Mouse (Mus musculus) midbrain, embryonic 10.5 days (tissue): ENCODE data around the gene Nup107. TPM values are rescaled to one million over a fixed set of nuclear protein-coding genes. Genes with fewer than 3 reads are reported as not detected.
"Not testable (repeated sequence)": the region's sequence is repeated elsewhere in the genome, so short reads cannot be mapped to it uniquely, and the experiment has no call there.

ENCODE experiments used
- DNase-seq: peaks from one replicate; pipeline ENCODE4 v3.0.0-alpha.2; 2017; ENCODE audit warnings: low spot score
- H3K27ac ChIP-seq: fragments of 300-500 bp; sonication (generic); replicated peaks from 2 replicates; pipeline ENCODE4 v1.5.1; 2016; ENCODE audit warnings: mild to moderate bottlenecking
- H3K27me3 ChIP-seq: fragments of 300-500 bp; sonication (generic); 2 replicates; pipeline ENCODE4 v1.6.1; 2016; ENCODE audit warnings: low read depth, mild to moderate bottlenecking; ENCODE audit not compliant: poor library complexity, severe bottlenecking
- H3K36me3 ChIP-seq: fragments of 300-500 bp; sonication (generic); 2 replicates; pipeline ENCODE4 v1.6.1; 2016; ENCODE audit warnings: mild to moderate bottlenecking, moderate library complexity
- H3K4me1 ChIP-seq: fragments of 300-500 bp; sonication (generic); 2 replicates; pipeline ENCODE4 v1.6.1; 2016
- H3K4me3 ChIP-seq: fragments of 300-500 bp; sonication (generic); 2 replicates; pipeline ENCODE4 v1.5.1; 2016; ENCODE audit warnings: mild to moderate bottlenecking, moderate library complexity
- H3K9me3 ChIP-seq: fragments of 300-500 bp; sonication (generic); replicated peaks from 2 replicates; pipeline ENCODE4 v1.6.1; 2016; ENCODE audit warnings: mild to moderate bottlenecking
- WGBS: fragments of 180-500 bp; shearing (Covaris S2); methylation state at CpG from one replicate; pipeline ENCODE4 v1.1.7; 2016; 5-methylcytosine and 5-hydroxymethylcytosine counted together
- polyA plus RNA-seq: library from polyadenylated mRNA; unstranded; fragments of >200 nt; fragmentation: Nextera tagmentation; extraction: Ambion mirVana; gene quantifications from 2 replicates; pipeline ENCODE4 v1.2.1, GENCODE M21; 2016

Gene Nup107
- polyA plus RNA-seq, 1 experiment from 2014 or later = 104 TPM

- H3K9me3 ChIP-seq = no peaks in the 10 kb centered on the region
- DNase-seq = no peak
- no peaks in the 10 kb centered on the region for H3K27me3 ChIP-seq
- WGBS = 89% methylated on average over 5 of the region's 5 CpGs
- H3K36me3 ChIP-seq = 0 out of 2 replicates have a peak, but pooled peaks cover 4% of the 10 kb centered on the region
- H3K27ac ChIP-seq = no peak overlapping the region
- no peaks in the 10 kb centered on the region for H3K4me1 ChIP-seq
- no peak overlapping the region for H3K4me3 ChIP-seq
Measured at GRCm38 (mm10) chr10:117728574-117728973, 63.9 kb downstream of the Nup107 start.

DNA sequence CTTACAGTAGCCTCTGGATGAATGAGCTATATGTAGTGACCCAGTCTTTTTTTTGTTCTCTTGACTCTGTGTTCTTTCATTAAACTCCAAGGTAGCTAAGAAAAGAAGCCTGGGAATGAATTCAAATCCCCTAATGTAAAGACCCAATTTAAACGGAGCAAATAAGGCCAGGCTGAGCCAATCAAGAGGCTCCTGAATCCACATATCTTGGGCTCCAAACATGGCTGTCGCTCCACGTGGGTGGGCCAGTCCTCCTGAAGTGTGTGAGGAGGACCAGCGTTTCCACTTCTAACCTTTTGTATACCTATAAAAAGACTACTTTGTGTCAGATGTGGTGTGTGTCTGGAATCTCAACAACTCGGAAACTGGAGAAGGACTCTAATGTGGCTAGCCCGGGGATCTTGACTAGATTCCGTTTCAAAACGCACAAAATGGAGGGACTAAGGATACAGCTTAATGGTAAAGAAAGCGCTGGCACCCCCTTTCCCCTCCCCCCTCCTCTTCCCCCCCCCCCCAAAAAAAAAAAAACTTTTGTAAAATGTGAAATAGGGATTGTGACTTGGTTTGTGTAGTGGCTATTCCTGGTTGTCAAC lies 64.9 kb downstream of the Nup107 start:
- H3K36me3 ChIP-seq = no peaks in the 10 kb centered on the region
- H3K4me3 ChIP-seq = no peak overlapping the region
- no peaks in the 10 kb centered on the region for H3K9me3 ChIP-seq
- no peaks in the 10 kb centered on the region for H3K4me1 ChIP-seq
- DNase-seq = no peak
- WGBS = 88% methylated on average over 9 of the region's 9 CpGs
- no peak overlapping the region for H3K27ac ChIP-seq
- H3K27me3 ChIP-seq = no peaks in the 10 kb centered on the region

DNA sequence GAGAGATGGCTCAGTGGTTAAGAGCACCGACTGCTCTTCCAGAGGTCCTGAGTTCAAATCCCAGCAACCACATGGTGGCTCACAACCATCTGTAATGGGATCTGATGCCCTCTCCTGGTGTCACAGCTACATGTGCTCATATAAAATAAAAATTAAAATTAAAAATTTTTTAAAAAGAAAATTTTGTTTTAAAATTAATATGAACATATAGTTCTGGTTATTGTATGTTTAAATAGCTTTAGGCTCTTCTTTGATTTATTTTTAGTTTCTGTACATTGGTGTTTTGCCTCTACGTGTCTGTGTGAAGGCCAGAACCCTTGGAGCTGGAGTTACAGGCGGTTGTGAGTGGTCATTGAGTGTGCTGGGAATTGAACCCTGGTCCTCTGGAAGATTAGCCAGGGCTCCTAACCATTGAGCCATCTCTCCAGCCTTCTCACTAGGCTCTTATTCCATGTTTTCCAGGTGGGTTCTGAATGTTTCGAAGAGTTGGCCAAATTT lies 65.6 kb downstream of the Nup107 start:
- H3K4me3 ChIP-seq = no peak overlapping the region
- DNase-seq = no peak
- 96% methylated on average over 4 of the region's 4 CpGs for WGBS
- H3K27me3 ChIP-seq = no peaks in the 10 kb centered on the region
- no peak overlapping the region for H3K27ac ChIP-seq
- no peaks in the 10 kb centered on the region for H3K4me1 ChIP-seq
- H3K9me3 ChIP-seq = no peaks in the 10 kb centered on the region
- H3K36me3 ChIP-seq = no peaks in the 10 kb centered on the region

- Histone ChIP-seq H3K27me3 (no peaks in the 10 kb centered on the region), H3K27ac (no peak overlapping the region), H3K36me3 (no peaks in the 10 kb centered on the region), H3K4me1 (no peaks in the 10 kb centered on the region), H3K9me3 (no peaks in the 10 kb centered on the region), H3K4me3 (no peak overlapping the region)
- 92% methylated on average over 4 of the region's 4 CpGs for WGBS
- no peak for DNase-seq
Measured at GRCm38 (mm10) chr10:117726350-117726749, 66.2 kb downstream of the Nup107 start.

DNA sequence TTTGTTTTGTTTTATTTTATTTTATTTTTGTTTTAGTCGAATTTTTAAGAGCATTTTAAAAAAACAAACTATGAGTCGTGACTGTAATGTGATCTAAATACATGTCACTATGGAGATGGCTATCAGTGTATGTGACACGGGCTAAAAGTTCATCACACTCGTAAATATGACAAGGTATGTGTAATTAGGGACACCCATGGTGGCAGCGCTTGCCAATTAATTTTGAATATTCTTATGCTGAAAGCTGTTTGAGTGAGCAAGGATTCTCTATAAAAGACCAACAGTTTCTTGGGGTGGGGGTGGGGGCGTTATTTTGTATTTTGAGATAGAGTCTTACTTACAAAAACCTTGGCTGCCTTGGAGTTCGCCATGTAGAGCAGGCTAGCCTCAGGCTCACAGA lies 66.8 kb downstream of the Nup107 start:
- Histone ChIP-seq H3K4me1 (no peaks in the 10 kb centered on the region), H3K4me3 (no peak overlapping the region), H3K9me3 (no peaks in the 10 kb centered on the region), H3K27me3 (no peaks in the 10 kb centered on the region), H3K27ac (no peak overlapping the region), H3K36me3 (no peaks in the 10 kb centered on the region)
- no peak for DNase-seq
- 81% methylated on average over 7 of the region's 7 CpGs for WGBS

DNA sequence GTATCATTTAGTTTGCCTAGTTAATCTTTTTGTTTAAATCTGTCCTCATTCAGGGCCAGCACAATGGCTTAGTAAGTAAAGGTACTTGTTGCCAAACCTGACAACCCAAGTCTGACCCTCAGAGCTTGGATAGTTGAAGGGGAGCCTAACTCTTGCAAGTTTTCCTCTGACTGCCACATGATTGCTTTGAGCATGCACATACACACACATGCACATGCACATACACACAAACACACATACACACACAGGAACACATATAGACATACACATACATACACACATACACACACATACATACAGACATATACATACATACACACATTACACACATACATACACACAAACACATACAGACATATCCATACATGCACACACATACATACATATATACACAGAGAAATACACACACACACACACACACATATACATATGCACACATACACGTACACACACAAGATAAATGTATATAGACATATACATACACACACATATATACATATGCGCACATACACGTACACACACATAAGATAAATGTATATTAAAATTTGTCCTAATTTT lies 67.6 kb downstream of the Nup107 start:
- Histone ChIP-seq H3K4me1 (no peaks in the 10 kb centered on the region), H3K27ac (no peak overlapping the region)
- 93% methylated on average over 3 of the region's 3 CpGs for WGBS

DNA sequence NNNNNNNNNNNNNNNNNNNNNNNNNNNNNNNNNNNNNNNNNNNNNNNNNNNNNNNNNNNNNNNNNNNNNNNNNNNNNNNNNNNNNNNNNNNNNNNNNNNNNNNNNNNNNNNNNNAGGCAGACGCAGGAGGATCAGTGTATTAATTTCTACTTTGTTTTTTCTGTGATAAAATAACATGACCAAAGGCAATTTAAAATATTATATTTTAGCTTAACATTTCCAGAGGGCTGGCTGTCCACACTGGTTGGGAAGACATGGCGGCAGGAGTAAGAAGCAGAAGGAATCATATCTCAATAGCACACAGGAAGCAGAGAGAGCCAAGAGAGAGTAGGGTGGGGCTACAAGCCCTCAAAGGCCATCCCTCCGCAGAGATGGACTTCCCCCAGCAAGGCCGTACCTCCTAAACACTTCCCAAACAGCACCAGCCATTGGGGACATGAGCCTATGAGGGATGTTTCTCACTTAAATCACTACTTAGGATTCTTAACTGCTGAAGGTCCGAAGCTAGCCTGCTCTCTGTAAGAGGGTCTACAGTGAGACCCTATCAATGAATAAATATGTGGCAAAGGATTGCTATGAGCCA lies 68.3 kb downstream of the Nup107 start:
- no peaks in the 10 kb centered on the region for H3K4me1 ChIP-seq
- DNase-seq = no peak
- H3K27me3 ChIP-seq = no peaks in the 10 kb centered on the region
- H3K27ac ChIP-seq = no peak overlapping the region
- H3K9me3 ChIP-seq = no peaks in the 10 kb centered on the region
- no peaks in the 10 kb centered on the region for H3K36me3 ChIP-seq
- 87% methylated on average over 5 of the region's 5 CpGs for WGBS
- no peak overlapping the region for H3K4me3 ChIP-seq

More for the DNA sequence above, 67.6 kb downstream of the Nup107 start:
- Histone ChIP-seq H3K4me3 (no peak overlapping the region), H3K36me3 (no peaks in the 10 kb centered on the region), H3K9me3 (no peaks in the 10 kb centered on the region), H3K27me3 (no peaks in the 10 kb centered on the region)
- DNase-seq = no peak

DNA sequence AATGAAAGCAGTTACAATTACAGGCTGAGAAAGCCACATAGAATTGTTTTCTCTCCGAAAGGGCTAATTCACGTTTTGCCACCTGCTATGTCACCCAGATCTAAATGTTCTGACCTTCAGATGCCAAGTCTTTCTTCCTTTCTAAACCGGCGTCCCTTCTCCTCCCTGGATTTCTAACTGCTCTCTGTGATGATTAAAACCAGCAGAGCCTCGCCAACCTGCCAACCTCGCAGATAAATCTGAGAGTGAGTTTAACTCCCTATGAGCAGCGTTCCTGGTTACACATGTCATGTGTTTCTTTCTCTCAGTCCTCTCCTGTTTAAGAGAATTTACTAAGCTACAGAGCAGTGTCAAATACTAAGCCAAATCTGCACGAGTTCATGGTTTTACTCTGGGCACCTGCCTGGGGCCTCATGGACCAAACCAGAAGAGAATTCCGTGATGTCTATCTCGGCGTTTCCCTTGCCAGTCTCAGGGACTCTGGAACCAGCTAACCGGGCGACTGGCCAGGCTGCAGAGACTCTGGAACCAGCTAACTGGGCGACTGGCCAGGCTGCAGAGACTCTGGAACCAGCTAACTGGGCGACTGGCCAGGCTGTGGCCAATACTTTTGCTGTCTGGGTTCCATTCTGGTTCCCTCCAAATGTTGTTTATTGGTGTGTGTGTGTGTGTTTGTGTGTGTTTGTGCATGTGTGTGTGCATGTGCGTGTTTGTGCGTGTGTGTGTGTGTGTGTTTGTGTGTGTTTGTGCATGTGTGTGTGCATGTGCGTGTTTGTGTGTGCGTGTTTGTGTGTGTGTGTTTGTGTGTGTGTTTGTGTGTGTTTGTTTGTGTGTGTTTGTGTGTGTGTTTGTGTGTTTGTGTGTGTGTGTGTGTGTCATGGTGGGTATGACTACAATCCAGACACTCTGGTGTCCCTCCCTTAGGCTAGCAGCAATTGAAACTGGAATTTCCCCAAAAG lies 74.1 kb downstream of the Nup107 start:
- DNase-seq = no peak
- no peaks in the 10 kb centered on the region for H3K36me3 ChIP-seq
- no peak overlapping the region for H3K27ac ChIP-seq
- H3K4me1 ChIP-seq = peaks cover 13% of the 10 kb centered on the region
- H3K4me3 ChIP-seq = no peak overlapping the region
- no peaks in the 10 kb centered on the region for H3K27me3 ChIP-seq
- H3K9me3 ChIP-seq = no peaks in the 10 kb centered on the region
- WGBS = 72% methylated on average over 19 of the region's 19 CpGs

DNA sequence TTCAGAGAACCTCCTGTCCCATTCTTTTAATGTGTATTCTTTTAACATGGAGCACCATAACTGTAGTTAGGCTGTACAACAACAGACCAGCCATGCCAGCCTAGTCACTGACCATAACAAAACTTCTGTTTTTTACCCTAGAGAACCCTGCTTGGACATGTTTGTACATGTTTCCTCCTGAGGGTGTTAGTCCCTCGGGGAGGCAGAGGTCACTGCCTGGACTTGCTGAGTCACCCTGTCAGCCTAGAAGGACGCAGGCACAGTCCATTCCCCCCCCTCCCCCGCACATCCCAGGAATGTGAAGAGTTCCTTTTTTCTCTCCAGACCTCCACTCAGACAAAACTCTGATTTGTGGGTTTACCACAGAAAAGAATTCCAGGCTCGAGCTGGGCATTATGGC lies 74.9 kb downstream of the Nup107 start:
- H3K27ac ChIP-seq = 0 out of 2 replicates have a peak overlapping the region, but pooled peaks have one; percentile 33
- peaks cover 13% of the 10 kb centered on the region for H3K4me1 ChIP-seq
- H3K9me3 ChIP-seq = no peaks in the 10 kb centered on the region
- peak; percentile 39 for DNase-seq
- no peak overlapping the region for H3K4me3 ChIP-seq
- WGBS = 17% methylated on average over 4 of the region's 4 CpGs
- no peaks in the 10 kb centered on the region for H3K36me3 ChIP-seq
- H3K27me3 ChIP-seq = no peaks in the 10 kb centered on the region

GRCm38 (mm10) chr10:117716686-117717085 lies 75.8 kb downstream of the Nup107 start:
- Histone ChIP-seq H3K27me3 (no peaks in the 10 kb centered on the region), H3K27ac (no peak overlapping the region), H3K4me3 (no peak overlapping the region), H3K36me3 (no peaks in the 10 kb centered on the region), H3K9me3 (no peaks in the 10 kb centered on the region), H3K4me1 (peaks cover 13% of the 10 kb centered on the region)
- 89% methylated on average over 3 of the region's 3 CpGs for WGBS
- no peak for DNase-seq

GRCm38 (mm10) chr10:117715654-117716053 lies 76.9 kb downstream of the Nup107 start:
- 90% methylated on average over 1 of the region's 1 CpGs for WGBS
- DNase-seq, H3K9me3 ChIP-seq, H3K27me3 ChIP-seq, H3K36me3 ChIP-seq, H3K4me3 ChIP-seq, H3K27ac ChIP-seq: not testable (repeated sequence)
- H3K4me1 ChIP-seq = peaks cover 20% of the 10 kb centered on the region

DNA sequence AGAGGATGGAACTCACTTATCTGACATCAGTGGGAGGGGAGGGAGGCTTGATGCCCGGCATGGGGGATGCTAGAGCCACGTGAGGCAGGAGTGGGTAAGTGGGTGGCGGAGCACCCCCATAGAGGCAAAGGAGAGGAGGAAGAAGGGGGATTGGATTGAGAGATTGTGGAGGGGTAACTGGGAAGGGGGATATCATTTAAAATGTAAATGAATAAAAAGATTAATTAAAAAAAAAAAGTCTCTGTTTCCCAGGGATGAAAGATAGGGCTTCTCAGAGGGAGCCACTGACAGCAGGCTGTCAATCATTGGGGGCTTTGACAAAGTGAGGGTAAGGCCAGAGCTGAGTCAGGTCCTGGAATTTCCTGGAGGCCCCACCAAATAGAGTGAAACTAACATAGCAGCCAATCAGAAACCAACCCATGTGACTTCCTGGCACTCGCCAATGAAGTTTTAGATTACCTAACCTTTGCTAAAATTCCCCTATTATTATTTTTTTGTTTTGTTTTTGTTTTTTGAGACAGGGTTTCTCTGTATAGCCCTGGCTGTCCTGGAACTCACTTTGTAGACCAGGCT lies 77.5 kb downstream of the Nup107 start:
- H3K4me1 ChIP-seq = peaks cover 20% of the 10 kb centered on the region
- no peaks in the 10 kb centered on the region for H3K9me3 ChIP-seq
- H3K27ac ChIP-seq = no peak overlapping the region
- no peak overlapping the region for H3K4me3 ChIP-seq
- no peak for DNase-seq
- H3K27me3 ChIP-seq = no peaks in the 10 kb centered on the region
- 77% methylated on average over 4 of the region's 4 CpGs for WGBS
- H3K36me3 ChIP-seq = no peaks in the 10 kb centered on the region
